Mouse (Mus musculus) kidney, adult 10 weeks (tissue): ENCODE measurements around the gene Ugt1a6a. TPM values are rescaled to one million over a fixed set of nuclear protein-coding genes. Genes with fewer than 3 reads are reported as not detected.

Experiments used
- polyA plus RNA-seq: library from polyadenylated mRNA; stranded (reverse); fragments of 350-450 nt; fragmentation: Illumina TruSeq; extraction: RNeasy Lipid Tissue Mini Kit (QIAGEN cat#74804); gene quantifications from one replicate; pipeline ENCODE4 v1.2.3, GENCODE M21; 2014; ENCODE audit warnings: low read depth, low replicate concordance

Ugt1a6a gene
- polyA plus RNA-seq = 17.1 TPM

GRCm38 (mm10) chr1:88134457-88135011, at the start of gene Ugt1a6a:
Gene Ugt1a6a, plus strand, starts transcription at chr1:88134809.

GRCm38 (mm10) chr1:88087513-88087912, 47.1 kb upstream of the Ugt1a6a start, which contains the start of gene Ugt1a8:
Gene Ugt1a8, plus strand, starts transcription at chr1:88087813.

GRCm38 (mm10) chr1:88094941-88095492, 39.6 kb upstream of the Ugt1a6a start, which contains the start of gene Ugt1a7c:
Gene Ugt1a7c, plus strand, starts transcription at chr1:88095062.

GRCm38 (mm10) chr1:88103019-88103418, 31.6 kb upstream of the Ugt1a6a start, which contains the start of gene Ugt1a6b:
Gene Ugt1a6b, plus strand, starts transcription at chr1:88103252.

GRCm38 (mm10) chr1:88165711-88166110, 31.1 kb downstream of the Ugt1a6a start, which contains the start of gene Ugt1a5:
Gene Ugt1a5, plus strand, starts transcription at chr1:88166012.

GRCm38 (mm10) chr1:88200456-88200855, 65.8 kb downstream of the Ugt1a6a start, which contains the start of gene Ugt1a2:
Gene Ugt1a2, plus strand, starts transcription at chr1:88200601.

GRCm38 (mm10) chr1:88205294-88205922, 70.8 kb downstream of the Ugt1a6a start, which contains the start of gene Dnajb3:
Gene Dnajb3, minus strand, starts transcription at chr1:88205782.

GRCm38 (mm10) chr1:88211812-88212211, 77.2 kb downstream of the Ugt1a6a start, which contains the start of gene Ugt1a1:
Gene Ugt1a1, plus strand, starts transcription at chr1:88211959.

GRCm38 (mm10) chr1:88226670-88227379, 92.2 kb downstream of the Ugt1a6a start, which contains the start of gene Mroh2a:
Gene Mroh2a, plus strand, starts transcription at chr1:88226986.

Other genes starting within 250 kb of the Ugt1a6a start
- 33.3 TPM for gene Usp40, start 126.3 kb upstream of the Ugt1a6a start, polyA plus RNA-seq
- 61.8 TPM for gene Ugt1a10, start 79.4 kb upstream of the Ugt1a6a start, polyA plus RNA-seq
- 2.7 TPM for gene Ugt1a9, start 64.0 kb upstream of the Ugt1a6a start, polyA plus RNA-seq
- gene Ugt1a8, start 47.0 kb upstream of the Ugt1a6a start, polyA plus RNA-seq = not detected
- 433 TPM for gene Ugt1a7c, start 39.7 kb upstream of the Ugt1a6a start, polyA plus RNA-seq
- gene Ugt1a6b, start 31.6 kb upstream of the Ugt1a6a start, polyA plus RNA-seq = 0.81 TPM
- gene Ugt1a5, start 31.2 kb downstream of the Ugt1a6a start, polyA plus RNA-seq = 0.24 TPM
- gene Ugt1a2, start 65.8 kb downstream of the Ugt1a6a start, polyA plus RNA-seq = 1,708 TPM
- 2.1 TPM for gene Dnajb3, start 71.0 kb downstream of the Ugt1a6a start, polyA plus RNA-seq
- gene Ugt1a1, start 77.2 kb downstream of the Ugt1a6a start, polyA plus RNA-seq = 9.7 TPM
- gene Mroh2a, start 92.2 kb downstream of the Ugt1a6a start, polyA plus RNA-seq = not detected
- gene Hjurp, start 142.8 kb downstream of the Ugt1a6a start, polyA plus RNA-seq = 10.4 TPM
- not detected for gene Trpm8, start 142.9 kb downstream of the Ugt1a6a start, polyA plus RNA-seq